Mouse (Mus musculus) lung, embryonic 16.5 days (tissue): Measurements from ENCODE around the gene Pde4c. TPM values are rescaled to one million over a fixed set of nuclear protein-coding genes. Genes with fewer than 3 reads are reported as not detected.

Source experiments
- ATAC-seq: fragments of 200-750 bp; cut with Nextera tagmentation; 2 replicates; pipeline ENCODE4 v1.8.0; 2017; ENCODE audit warnings: low read depth, mild to moderate bottlenecking, moderate library complexity
- H3K27ac ChIP-seq: fragments of 300-500 bp; sonication (generic); 2 replicates; pipeline ENCODE4 v1.5.1; 2014; ENCODE audit warnings: mild to moderate bottlenecking, control low read depth, low read length
- H3K27me3 ChIP-seq: fragments of 300-500 bp; sonication (generic); 2 replicates; pipeline ENCODE4 v1.6.1; 2014; ENCODE audit warnings: low read depth, low read length, mixed read lengths; ENCODE audit not compliant: control insufficient read depth, insufficient read depth
- H3K36me3 ChIP-seq: fragments of 300-500 bp; sonication (generic); 2 replicates; pipeline ENCODE4 v1.6.1; 2014; ENCODE audit warnings: low read length; ENCODE audit not compliant: control insufficient read depth, insufficient read depth
- H3K4me1 ChIP-seq: fragments of 300-500 bp; sonication (generic); replicated peaks from 2 replicates; pipeline ENCODE4 v1.6.1; 2014; ENCODE audit warnings: low read length, mixed read lengths; ENCODE audit not compliant: control insufficient read depth, insufficient read depth
- H3K4me2 ChIP-seq: fragments of 300-500 bp; sonication (generic); 2 replicates; pipeline ENCODE4 v1.6.1; 2014; ENCODE audit warnings: low read depth, low read length, control low read depth
- H3K4me3 ChIP-seq: fragments of 300-500 bp; sonication (generic); 2 replicates; pipeline ENCODE4 v1.5.1; 2014; ENCODE audit warnings: mild to moderate bottlenecking, low read length, control low read depth
- H3K9ac ChIP-seq: fragments of 300-500 bp; sonication (generic); 2 replicates; pipeline ENCODE4 v1.6.1; 2014; ENCODE audit warnings: low read length, control low read depth
- H3K9me3 ChIP-seq: fragments of 300-500 bp; sonication (generic); 2 replicates; pipeline ENCODE4 v1.6.1; 2016; ENCODE audit warnings: low read length; ENCODE audit not compliant: control insufficient read depth
- WGBS: fragments of 180-500 bp; shearing (Covaris S2); extraction: QIAGEN DNeasy Blood & Tissue Kit; methylation state at CpG from one replicate; pipeline ENCODE4 v1.1.7; 2014; 5-methylcytosine and 5-hydroxymethylcytosine counted together
- polyA plus RNA-seq: library from polyadenylated mRNA; unstranded; fragments of >200 nt; fragmentation: Nextera tagmentation; extraction: Ambion mirVana; gene quantifications from 2 replicates; pipeline ENCODE4 v1.2.1, GENCODE M21; 2015

Pde4c gene
- polyA plus RNA-seq, 1 experiment from 2014 or later, result 0.10 TPM

GRCm38 (mm10) chr8:70726721-70727120, 3.2 kb downstream of the Pde4c start:
- ATAC-seq, result no peak
- 35% methylated on average over 11 of the region's 11 CpGs for WGBS
- peaks cover 4% of the 10 kb centered on the region; the same call in 1 of the 2 replicates for H3K4me1 ChIP-seq
- H3K4me2 ChIP-seq, result no peak overlapping the region
- H3K27me3 ChIP-seq, result peaks cover 23% of the 10 kb centered on the region
- H3K4me3 ChIP-seq, result no peak overlapping the region
- H3K9ac ChIP-seq, result no peak overlapping the region
- H3K36me3 ChIP-seq, result no peaks in the 10 kb centered on the region
- H3K27ac ChIP-seq, result no peak overlapping the region
- H3K9me3 ChIP-seq, result no peaks in the 10 kb centered on the region

GRCm38 (mm10) chr8:70729808-70730475, 6.4 kb downstream of the Pde4c start:
- no peaks in the 10 kb centered on the region for H3K9me3 ChIP-seq
- peaks cover 23% of the 10 kb centered on the region for H3K27me3 ChIP-seq
- H3K27ac ChIP-seq, result no peak overlapping the region
- H3K4me2 ChIP-seq, result peak overlapping the region; percentile 57
- peaks cover 4% of the 10 kb centered on the region; the same call in 1 of the 2 replicates for H3K4me1 ChIP-seq
- peak; percentile 36; the same call in 1 of the 2 replicates for ATAC-seq
- no peaks in the 10 kb centered on the region for H3K36me3 ChIP-seq
- H3K4me3 ChIP-seq, result peak overlapping the region; percentile 41
- peak overlapping the region; percentile 55 for H3K9ac ChIP-seq
- 2% methylated on average over 34 of the region's 34 CpGs for WGBS

GRCm38 (mm10) chr8:70730956-70731355, 7.4 kb downstream of the Pde4c start:
- H3K27ac ChIP-seq, result no peak overlapping the region
- H3K36me3 ChIP-seq, result no peaks in the 10 kb centered on the region
- H3K9me3 ChIP-seq, result no peaks in the 10 kb centered on the region
- no peak overlapping the region for H3K4me3 ChIP-seq
- H3K27me3 ChIP-seq, result peaks cover 23% of the 10 kb centered on the region
- no peak for ATAC-seq
- H3K4me2 ChIP-seq, result no peak overlapping the region
- H3K4me1 ChIP-seq, result peaks cover 4% of the 10 kb centered on the region; the same call in 1 of the 2 replicates
- no peak overlapping the region for H3K9ac ChIP-seq
- 75% methylated on average over 4 of the region's 4 CpGs for WGBS

GRCm38 (mm10) chr8:70737705-70738104, 14.2 kb downstream of the Pde4c start:
- Histone ChIP-seq H3K36me3 (no peaks in the 10 kb centered on the region), H3K27me3 (peaks cover 13% of the 10 kb centered on the region), H3K4me2 (no peak overlapping the region), H3K4me3 (no peak overlapping the region), H3K9ac (no peak overlapping the region), H3K4me1 (no peaks in the 10 kb centered on the region), H3K9me3 (no peaks in the 10 kb centered on the region), H3K27ac (no peak overlapping the region)
- ATAC-seq, result no peak
- 48% methylated on average over 5 of the region's 5 CpGs for WGBS

- peak; percentile 74 for ATAC-seq
- H3K4me2 ChIP-seq, result no peak overlapping the region
- no peak overlapping the region for H3K4me3 ChIP-seq
- WGBS, result 25% methylated on average over 3 of the region's 3 CpGs
- no peaks in the 10 kb centered on the region for H3K36me3 ChIP-seq
- H3K27me3 ChIP-seq, result peaks cover 18% of the 10 kb centered on the region
- H3K9ac ChIP-seq, result no peak overlapping the region
- H3K27ac ChIP-seq, result 0 out of 2 replicates have a peak overlapping the region, but pooled peaks have one; percentile 17
- 0 out of 2 replicates have a peak, but pooled peaks cover 2% of the 10 kb centered on the region for H3K4me1 ChIP-seq
- no peaks in the 10 kb centered on the region for H3K9me3 ChIP-seq
These were observed 14.7 kb downstream of the Pde4c start for GRCm38 (mm10) chr8:70738211-70738610.

GRCm38 (mm10) chr8:70741661-70742060, 18.1 kb downstream of the Pde4c start:
- Histone ChIP-seq H3K36me3 (no peaks in the 10 kb centered on the region), H3K4me1 (peaks cover 11% of the 10 kb centered on the region), H3K4me3 (no peak overlapping the region), H3K9me3 (no peaks in the 10 kb centered on the region), H3K27me3 (peaks cover 52% of the 10 kb centered on the region), H3K9ac (no peak overlapping the region), H3K4me2 (no peak overlapping the region), H3K27ac (no peak overlapping the region)
- no peak for ATAC-seq
- WGBS, result 51% methylated on average over 5 of the region's 5 CpGs

- peaks cover 56% of the 10 kb centered on the region for H3K27me3 ChIP-seq
- WGBS, result 62% methylated on average over 11 of the region's 11 CpGs
- no peak overlapping the region for H3K9ac ChIP-seq
- no peaks in the 10 kb centered on the region for H3K36me3 ChIP-seq
- H3K4me1 ChIP-seq, result peaks cover 11% of the 10 kb centered on the region
- H3K27ac ChIP-seq, result no peak overlapping the region
- ATAC-seq, result no peak
- no peak overlapping the region for H3K4me3 ChIP-seq
- no peak overlapping the region for H3K4me2 ChIP-seq
- H3K9me3 ChIP-seq, result no peaks in the 10 kb centered on the region
These were observed 18.7 kb downstream of the Pde4c start for GRCm38 (mm10) chr8:70742176-70742575.

- H3K27ac ChIP-seq, result no peak overlapping the region
- H3K4me3 ChIP-seq, result no peak overlapping the region
- no peaks in the 10 kb centered on the region for H3K9me3 ChIP-seq
- no peak overlapping the region for H3K4me2 ChIP-seq
- WGBS, result 4% methylated on average over 38 of the region's 38 CpGs
- H3K4me1 ChIP-seq, result peaks cover 11% of the 10 kb centered on the region
- no peak overlapping the region for H3K9ac ChIP-seq
- 0 out of 2 replicates have a peak, but pooled peaks have one; percentile 11 for ATAC-seq
- no peaks in the 10 kb centered on the region for H3K36me3 ChIP-seq
- peaks cover 64% of the 10 kb centered on the region for H3K27me3 ChIP-seq
These were observed 19.6 kb downstream of the Pde4c start for GRCm38 (mm10) chr8:70742981-70743655.
